Mouse (Mus musculus) erythroblast, embryonic 14.5 days (primary cell): Measurements from ENCODE around the gene Ntn5. TPM values are rescaled to one million over a fixed set of nuclear protein-coding genes. Genes with fewer than 3 reads are reported as not detected.

ENCODE experiments used
- H3K27me3 ChIP-seq: 2 replicates; pipeline ENCODE4 v1.6.1; 2012; ENCODE audit warnings: inconsistent platforms; ENCODE audit not compliant: control insufficient read depth
- H3K36me3 ChIP-seq: 2 replicates; pipeline ENCODE4 v1.6.1; 2012; ENCODE audit warnings: mild to moderate bottlenecking, inconsistent platforms; ENCODE audit not compliant: control insufficient read depth
- H3K4me1 ChIP-seq: 2 replicates; pipeline ENCODE4 v1.6.1; 2012; ENCODE audit warnings: inconsistent platforms; ENCODE audit not compliant: control insufficient read depth
- H3K4me3 ChIP-seq: replicated peaks from 2 replicates; pipeline ENCODE3; 2012; ENCODE audit warnings: moderate library complexity, mild to moderate bottlenecking, inconsistent platforms
- H3K9me3 ChIP-seq: 2 replicates; pipeline ENCODE4 v1.6.1; 2012; ENCODE audit warnings: low read length, inconsistent platforms, mixed read lengths; ENCODE audit not compliant: control insufficient read depth
- GATA1 ChIP-seq: IDR thresholded peaks from 2 replicates; pipeline ENCODE4 v1.6.1; 2012; ENCODE audit warnings: low read length, inconsistent platforms, mixed read lengths
- TAL1 ChIP-seq: IDR thresholded peaks from 3 replicates; pipeline ENCODE4 v1.6.1; 2012; ENCODE audit warnings: low read length, inconsistent platforms, mixed read lengths
- polyA plus RNA-seq: library from polyadenylated mRNA; stranded (reverse); fragments of >175 nt; gene quantifications from 2 replicates; pipeline ENCODE4 v1.2.3, GENCODE M21; 2012

The Ntn5 gene
- polyA plus RNA-seq, 1 experiment: not detected

GRCm38 (mm10) chr7:45742338-45742737 is 58.5 kb downstream of the Ntn5 start:
- Histone ChIP-seq H3K36me3 (no peaks in the 10 kb centered on the region), H3K4me3 (no peak overlapping the region), H3K27me3 (peaks cover 5% of the 10 kb centered on the region), H3K9me3 (peaks cover 4% of the 10 kb centered on the region), H3K4me1 (no peaks in the 10 kb centered on the region; the same call in 1 of the 2 replicates)
- TF ChIP-seq TAL1 (no peak), GATA1 (no peak)

Other genes starting within 250 kb of the Ntn5 start
- gene Gys1, start 249.2 kb upstream of the Ntn5 start, polyA plus RNA-seq: 0.09 and 0.12 TPM in 2 replicates
- gene Ruvbl2, start 245.9 kb upstream of the Ntn5 start, polyA plus RNA-seq: 15.2 and 15.3 TPM in 2 replicates
- 3,659 and 3,743 TPM in 2 replicates for gene Ftl1, start 224.1 kb upstream of the Ntn5 start, polyA plus RNA-seq
- 24.4 and 25.7 TPM in 2 replicates for gene Bax, start 217.1 kb upstream of the Ntn5 start, polyA plus RNA-seq
- 0.03 and 0.08 TPM in 2 replicates for gene Tulp2, start 202.1 kb upstream of the Ntn5 start, polyA plus RNA-seq
- gene Gm45808, start 197.2 kb upstream of the Ntn5 start, polyA plus RNA-seq: not detected in 2 replicates
- 0.01 and 0.02 TPM in 2 replicates for gene Dhdh, start 195.2 kb upstream of the Ntn5 start, polyA plus RNA-seq
- gene Nucb1, start 173.6 kb upstream of the Ntn5 start, polyA plus RNA-seq: 54.7 and 66.6 TPM in 2 replicates
- gene Ppp1r15a, start 157.8 kb upstream of the Ntn5 start, polyA plus RNA-seq: 543 and 840 TPM in 2 replicates
- 0.42 and 1.0 TPM in 2 replicates for gene Plekha4, start 157.7 kb upstream of the Ntn5 start, polyA plus RNA-seq
- gene Hsd17b14, start 129.1 kb upstream of the Ntn5 start, polyA plus RNA-seq: 0.31 and 0.50 TPM in 2 replicates
- 1.1 and 2.6 TPM in 2 replicates for gene Bcat2, start 113.9 kb upstream of the Ntn5 start, polyA plus RNA-seq
- gene Fgf21, start 68.5 kb upstream of the Ntn5 start, polyA plus RNA-seq: not detected in 2 replicates
- gene Fut1, start 66.7 kb upstream of the Ntn5 start, polyA plus RNA-seq: not detected in 2 replicates
- 0.05 TPM in 1 of 2 replicates, not detected in the other for gene Izumo1, start 62.2 kb upstream of the Ntn5 start, polyA plus RNA-seq
- gene Rasip1, start 56.5 kb upstream of the Ntn5 start, polyA plus RNA-seq: 0.04 and 0.06 TPM in 2 replicates
- not detected in 2 replicates for gene Mamstr, start 44.0 kb upstream of the Ntn5 start, polyA plus RNA-seq
- gene Fut2, start 17.6 kb upstream of the Ntn5 start, polyA plus RNA-seq: 0.09 TPM in 1 of 2 replicates, not detected in the other
- gene Sec1, start 10.4 kb downstream of the Ntn5 start, polyA plus RNA-seq: not detected in 2 replicates
- gene Car11, start 15.8 kb downstream of the Ntn5 start, polyA plus RNA-seq: not detected in 2 replicates
- gene Dbp, start 21.1 kb downstream of the Ntn5 start, polyA plus RNA-seq: 0.07 TPM in 2 replicates
- gene Rpl18, start 31.4 kb downstream of the Ntn5 start, polyA plus RNA-seq: 1,232 and 1,322 TPM in 2 replicates
- 5.1 and 5.7 TPM in 2 replicates for gene Sphk2, start 34.0 kb downstream of the Ntn5 start, polyA plus RNA-seq
- gene Fam83e, start 37.2 kb downstream of the Ntn5 start, polyA plus RNA-seq: 0.03 and 0.11 TPM in 2 replicates
- gene Spaca4, start 41.8 kb downstream of the Ntn5 start, polyA plus RNA-seq: not detected in 2 replicates
- 0.01 and 0.04 TPM in 2 replicates for gene Lmtk3, start 99.7 kb downstream of the Ntn5 start, polyA plus RNA-seq
- gene Sult2b1, start 100.6 kb downstream of the Ntn5 start, polyA plus RNA-seq: 0.04 TPM in 1 of 2 replicates, not detected in the other
- gene Cyth2, start 130.6 kb downstream of the Ntn5 start, polyA plus RNA-seq: 21.7 and 22.4 TPM in 2 replicates
- gene Kcnj14, start 140.8 kb downstream of the Ntn5 start, polyA plus RNA-seq: 0.02 and 0.04 TPM in 2 replicates
- 1.1 and 1.4 TPM in 2 replicates for gene Grwd1, start 146.9 kb downstream of the Ntn5 start, polyA plus RNA-seq
- 18.7 and 19.2 TPM in 2 replicates for gene Kdelr1, start 188.8 kb downstream of the Ntn5 start, polyA plus RNA-seq
- gene Grin2d, start 194.4 kb downstream of the Ntn5 start, polyA plus RNA-seq: 0.01 TPM in 2 replicates
- 1.1 and 1.2 TPM in 2 replicates for gene Syngr4, start 212.7 kb downstream of the Ntn5 start, polyA plus RNA-seq
- 1.4 and 2.0 TPM in 2 replicates for gene Tmem143, start 212.9 kb downstream of the Ntn5 start, polyA plus RNA-seq
- gene Emp3, start 237.4 kb downstream of the Ntn5 start, polyA plus RNA-seq: 3.5 and 9.5 TPM in 2 replicates
- 0.02 TPM in 1 of 2 replicates, not detected in the other for gene Ccdc114, start 240.1 kb downstream of the Ntn5 start, polyA plus RNA-seq